Mouse (Mus musculus): ENCODE results near the gene Agbl4. TPM values are rescaled to one million over a fixed set of nuclear protein-coding genes. Genes with fewer than 3 reads are reported as not detected.
A peak's percentile ranks its signal among the peaks of the same experiment; 100 is the strongest.

Gene Agbl4
- 1 to 10 TPM; 4.6 to 5.2 TPM for total RNA-seq (2021)

- peak; percentile 79 for DNase-seq
- intact Hi-C loops (cut with DNase I) = no loop called here
Measured at GRCm38 (mm10) chr4:110397618-110398045, at the start of gene Agbl4. TSS of gene Agbl4 (plus strand) at chr4:110397661.

DNA sequence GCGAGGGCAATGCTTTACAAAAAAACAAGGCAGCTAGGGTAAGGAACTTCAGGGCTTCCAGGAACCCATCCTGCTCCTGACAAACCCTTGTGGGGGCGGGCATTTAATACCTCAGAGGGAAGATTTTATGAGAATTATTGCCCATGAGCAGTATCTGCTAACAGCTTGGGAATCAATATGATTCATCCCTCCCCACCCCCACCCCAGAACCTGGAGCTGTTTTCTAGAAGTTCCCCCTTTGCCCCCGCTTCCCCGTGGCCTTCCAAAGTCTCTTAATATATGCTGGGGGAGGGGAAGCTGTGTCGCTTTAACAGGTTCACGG lies 46.6 kb upstream of the Agbl4 start:
- no peak for DNase-seq
- intact Hi-C loops (cut with DNase I) = no loop called here

- intact Hi-C loops (cut with DNase I) = no loop called here
- DNase-seq = peak; percentile 92
Measured at GRCm38 (mm10) chr4:110351178-110352000, 46.1 kb upstream of the Agbl4 start, which contains the start of gene Elavl4. TSS of gene Elavl4 (minus strand) at chr4:110351909.

GRCm38 (mm10) chr4:110352001-110352369 lies 45.5 kb upstream of the Agbl4 start:
- DNase-seq = no peak
- intact Hi-C loops (cut with DNase I) = no loop called here

- intact Hi-C loops (cut with DNase I) = no loop called here
- DNase-seq = peak; percentile 12
Measured at GRCm38 (mm10) chr4:110360568-110360967, 36.9 kb upstream of the Agbl4 start.

- intact Hi-C loops (cut with DNase I) = no loop called here
- DNase-seq = no peak
Measured at GRCm38 (mm10) chr4:110396221-110396620, 1.2 kb upstream of the Agbl4 start.

- no peak for DNase-seq
- intact Hi-C loops (cut with DNase I) = no loop called here
Measured at GRCm38 (mm10) chr4:110420306-110420705, 22.8 kb downstream of the Agbl4 start.

GRCm38 (mm10) chr4:110427653-110428052 lies 30.2 kb downstream of the Agbl4 start:
- intact Hi-C loops (cut with DNase I) = no loop called here
- no peak for DNase-seq

GRCm38 (mm10) chr4:110494371-110494770 lies 96.9 kb downstream of the Agbl4 start:
- intact Hi-C loops (cut with DNase I) = no loop called here
- DNase-seq = peak; percentile 3

GRCm38 (mm10) chr4:110529804-110530203 lies 132.3 kb downstream of the Agbl4 start:
- DNase-seq = no peak
- intact Hi-C loops (cut with DNase I) = no loop called here

- no peak for DNase-seq
- intact Hi-C loops (cut with DNase I) = loop anchor here (2.0 kb wide), 1 partner anchor 16 kb away; no protein-coding TSS in a partner anchor
Measured at GRCm38 (mm10) chr4:110549223-110549622, 151.8 kb downstream of the Agbl4 start.

DNA sequence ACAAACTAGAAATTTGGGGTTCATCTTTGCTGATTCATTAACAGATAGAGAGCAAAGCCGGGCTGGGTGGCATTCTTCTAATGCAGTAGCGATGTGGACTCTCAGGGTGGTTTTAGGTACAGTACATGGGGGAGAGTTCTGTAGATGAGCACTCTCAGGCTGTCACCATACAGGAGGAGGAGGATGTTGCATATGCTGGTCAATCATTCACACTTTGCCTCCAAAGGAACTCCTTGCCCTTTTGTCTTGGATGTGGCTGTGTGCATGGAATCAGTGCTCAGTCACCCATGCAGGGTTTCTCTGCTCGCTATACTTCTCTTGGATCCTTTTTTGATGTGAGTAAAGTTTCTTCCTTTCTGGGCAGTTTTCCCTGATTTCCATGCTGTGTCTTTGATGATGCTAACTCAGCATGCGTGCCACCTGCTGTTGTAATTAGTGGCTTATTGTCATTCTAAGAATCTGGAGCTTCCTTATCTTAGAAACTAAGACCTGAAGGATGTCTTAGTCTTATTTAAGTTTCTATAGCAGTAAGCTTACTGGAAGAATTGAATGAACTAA lies 200.3 kb downstream of the Agbl4 start:
- no peak for DNase-seq
- intact Hi-C loops (cut with DNase I) = no loop called here

DNA sequence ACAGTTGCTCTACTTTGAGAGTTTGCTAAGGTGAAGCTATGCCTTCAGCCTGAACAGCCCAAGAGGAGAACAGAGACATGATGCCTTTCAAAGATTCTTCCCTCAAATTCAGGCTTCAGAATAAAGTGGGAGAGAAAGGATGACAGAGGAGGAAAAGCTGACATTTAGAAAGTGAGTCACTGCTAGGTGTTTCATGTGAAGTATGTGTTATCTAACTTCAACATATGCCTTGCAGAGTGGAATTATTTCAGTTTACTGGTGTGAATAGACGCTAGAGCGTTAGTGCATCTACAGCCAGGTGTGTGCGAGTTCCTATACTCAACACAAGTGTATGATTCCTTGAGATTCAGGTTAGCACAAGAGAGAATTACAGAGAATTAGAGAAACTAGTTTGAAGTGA lies 244.0 kb downstream of the Agbl4 start:
- no peak for DNase-seq
- intact Hi-C loops (cut with DNase I) = no loop called here

DNA sequence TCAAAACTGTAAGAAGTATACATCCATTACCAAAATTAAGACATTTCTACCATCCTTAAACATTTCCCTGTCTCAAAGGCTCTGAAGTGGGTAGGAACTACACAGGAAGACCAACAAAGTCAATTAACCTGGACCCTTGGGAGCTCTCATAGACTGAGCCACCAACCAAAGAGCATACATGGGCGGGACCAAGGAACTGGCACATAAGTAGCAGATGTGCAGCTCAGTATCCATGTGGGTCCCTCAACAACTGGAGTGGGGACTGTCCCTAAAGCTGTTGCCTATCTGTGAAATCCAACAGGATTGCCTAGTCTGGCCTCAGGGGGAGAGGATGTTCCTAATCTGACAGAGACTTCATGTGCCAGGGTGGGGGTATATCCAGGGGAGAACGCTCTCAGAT lies 265.5 kb downstream of the Agbl4 start:
- no peak for DNase-seq
- intact Hi-C loops (cut with DNase I) = no loop called here

- DNase-seq = no peak
- intact Hi-C loops (cut with DNase I) = no loop called here
Measured at GRCm38 (mm10) chr4:110674121-110674520, 276.7 kb downstream of the Agbl4 start.

- intact Hi-C loops (cut with DNase I) = no loop called here
- no peak for DNase-seq
Measured at GRCm38 (mm10) chr4:110735141-110735540, 337.7 kb downstream of the Agbl4 start.

DNA sequence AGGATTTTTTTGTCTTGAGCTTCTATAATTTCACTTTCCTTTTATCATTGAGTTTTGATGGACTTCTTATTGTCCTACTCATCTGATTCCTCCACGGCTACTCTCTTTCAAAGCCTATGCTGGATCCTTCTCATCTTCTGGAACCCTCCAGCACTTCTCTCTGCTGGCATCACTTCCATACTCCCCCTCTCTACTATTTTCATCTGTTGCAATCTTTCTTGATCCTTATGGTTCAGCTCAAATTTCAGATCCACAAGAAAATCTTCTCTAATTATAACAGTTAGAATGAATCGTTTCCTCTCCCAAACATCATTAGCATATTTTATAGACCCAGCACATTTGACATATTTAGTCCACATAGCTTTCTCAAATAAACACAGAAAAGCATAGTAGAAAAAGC lies 360.5 kb downstream of the Agbl4 start:
- intact Hi-C loops (cut with DNase I) = no loop called here
- DNase-seq = no peak

DNA sequence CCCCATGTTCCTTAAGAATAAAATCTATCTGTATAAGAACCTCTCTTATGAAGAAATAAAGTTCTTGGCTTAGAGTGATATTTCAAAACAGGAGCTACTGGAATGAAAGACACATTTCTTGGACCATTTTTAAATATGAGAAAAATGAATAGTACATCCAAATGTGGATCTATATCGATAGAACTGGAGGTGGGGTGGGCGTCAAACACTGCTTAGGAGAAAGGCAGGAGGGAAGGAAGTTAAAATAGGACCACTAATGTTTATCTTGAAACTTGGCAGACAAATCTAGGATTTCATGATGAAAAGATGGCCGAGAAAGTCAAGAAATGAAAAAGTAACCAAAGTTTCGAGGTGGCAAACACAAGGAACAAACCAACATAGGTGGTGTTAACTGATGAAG lies 391.1 kb downstream of the Agbl4 start:
- no peak for DNase-seq
- intact Hi-C loops (cut with DNase I) = no loop called here

- DNase-seq = peak; percentile 11
- intact Hi-C loops (cut with DNase I) = no loop called here
Measured at GRCm38 (mm10) chr4:110799902-110800301, 402.4 kb downstream of the Agbl4 start.

- intact Hi-C loops (cut with DNase I) = no loop called here
- no peak for DNase-seq
Measured at GRCm38 (mm10) chr4:110810947-110811346, 413.5 kb downstream of the Agbl4 start.

DNA sequence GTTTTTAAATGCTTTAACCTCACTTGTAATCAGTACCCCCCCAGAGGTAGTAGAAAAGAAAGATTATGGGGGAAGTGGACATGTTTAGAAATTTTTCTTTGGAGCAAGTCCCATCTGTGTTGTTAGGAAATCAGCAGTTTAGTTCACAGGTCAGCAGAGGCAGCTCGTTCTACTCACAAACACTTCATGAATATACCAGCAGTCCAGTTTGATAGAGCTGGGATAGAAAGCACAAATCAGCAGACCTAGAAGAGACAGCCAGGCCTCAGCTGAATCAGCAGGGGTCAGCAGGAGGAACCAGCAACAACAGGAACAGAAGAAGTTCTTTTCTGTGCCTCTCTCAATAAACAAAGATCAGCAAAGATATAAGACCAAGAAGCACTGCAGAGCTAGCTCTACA lies 435.3 kb downstream of the Agbl4 start:
- intact Hi-C loops (cut with DNase I) = no loop called here
- DNase-seq = no peak

DNA sequence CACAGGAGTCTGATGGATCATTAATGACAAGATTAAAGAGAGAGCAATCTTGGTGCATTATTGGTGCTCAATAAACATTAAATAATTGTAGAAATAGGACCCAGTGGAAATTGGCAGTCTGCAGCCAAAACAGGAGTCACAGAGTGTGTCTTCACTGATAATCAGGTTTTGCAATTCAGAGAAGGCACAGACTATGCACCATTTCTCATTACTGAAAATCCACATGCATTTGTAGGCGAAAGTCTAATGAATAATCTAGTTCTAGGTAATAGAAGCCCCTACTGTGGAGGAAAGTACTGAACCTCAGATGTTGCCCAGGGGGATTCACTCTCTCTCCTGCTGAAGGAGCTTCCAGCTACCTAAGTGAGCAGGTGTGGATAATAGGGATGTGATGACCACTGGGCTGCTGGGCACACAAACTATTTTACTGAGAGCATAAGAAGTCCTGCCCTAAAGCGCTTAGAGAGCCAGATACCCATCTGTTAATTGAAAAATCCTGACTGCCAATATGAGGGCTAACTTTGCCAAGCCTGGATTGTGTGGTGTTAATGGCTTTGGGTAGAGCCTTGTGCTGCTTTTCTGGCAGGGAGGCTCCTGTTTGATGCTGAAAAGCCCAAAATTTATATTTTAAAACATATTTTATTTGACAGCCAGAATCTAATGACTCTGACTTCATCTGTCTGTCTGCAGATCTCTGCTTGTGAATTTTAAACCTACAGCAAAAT lies 482.4 kb downstream of the Agbl4 start:
- DNase-seq = peak; percentile 13

More for the DNA sequence above, 482.4 kb downstream of the Agbl4 start:
- intact Hi-C loops (cut with DNase I) = no loop called here

All from left cerebral cortex, postnatal 4 days (tissue).